Mouse (Mus musculus) liver, embryonic 11.5 days (tissue): ENCODE measurements around the gene Olfr885. TPM values are rescaled to one million over a fixed set of nuclear protein-coding genes. Genes with fewer than 3 reads are reported as not detected.

Experiments used
- ATAC-seq: fragments of 200-750 bp; cut with Nextera tagmentation; replicated peaks from 2 replicates; pipeline ENCODE4 v1.8.0; 2017; ENCODE audit warnings: moderate number of reproducible peaks, mild to moderate bottlenecking, moderate TSS enrichment, moderate library complexity; ENCODE audit not compliant: low FRiP score
- DNase-seq: peaks from one replicate; pipeline ENCODE4 v3.0.0-alpha.2; 2017; ENCODE audit warnings: low spot score
- H3K27ac ChIP-seq: fragments of 300-500 bp; sonication (generic); 2 replicates; pipeline ENCODE4 v1.5.1; 2014; ENCODE audit warnings: mild to moderate bottlenecking, low read depth, low read length, control low read depth
- H3K27me3 ChIP-seq: fragments of 300-500 bp; sonication (generic); replicated peaks from 2 replicates; pipeline ENCODE4 v1.6.1; 2014; ENCODE audit warnings: low read length, mixed read lengths; ENCODE audit not compliant: control insufficient read depth, insufficient read depth
- H3K36me3 ChIP-seq: fragments of 300-500 bp; sonication (generic); 2 replicates; pipeline ENCODE4 v1.6.1; 2014; ENCODE audit warnings: mild to moderate bottlenecking, low read length, moderate library complexity, mixed read lengths; ENCODE audit not compliant: control insufficient read depth, insufficient read depth
- H3K4me1 ChIP-seq: fragments of 300-500 bp; sonication (generic); replicated peaks from 2 replicates; pipeline ENCODE4 v1.6.1; 2014; ENCODE audit warnings: low read length, mixed read lengths; ENCODE audit not compliant: control insufficient read depth, insufficient read depth
- H3K4me2 ChIP-seq: fragments of 300-500 bp; sonication (generic); 2 replicates; pipeline ENCODE4 v1.6.1; 2014; ENCODE audit warnings: mild to moderate bottlenecking, control low read depth, moderate library complexity
- H3K4me3 ChIP-seq: fragments of 300-500 bp; sonication (generic); 2 replicates; pipeline ENCODE4 v1.5.1; 2014; ENCODE audit warnings: low read depth, low read length, control low read depth
- H3K9ac ChIP-seq: fragments of 300-500 bp; sonication (generic); 2 replicates; pipeline ENCODE4 v1.6.1; 2014; ENCODE audit warnings: low read depth, low read length, control low read depth
- H3K9me3 ChIP-seq: fragments of 300-500 bp; sonication (generic); 2 replicates; pipeline ENCODE4 v1.6.1; 2016; ENCODE audit warnings: low read length, inconsistent platforms, mixed read lengths; ENCODE audit not compliant: control insufficient read depth
- WGBS: fragments of 180-500 bp; shearing (Covaris S2); extraction: QIAGEN DNeasy Blood & Tissue Kit; methylation state at CpG from one replicate; pipeline ENCODE4 v1.1.7; 2014; 5-methylcytosine and 5-hydroxymethylcytosine counted together
- polyA plus RNA-seq: library from polyadenylated mRNA; unstranded; fragments of >200 nt; fragmentation: Nextera tagmentation; extraction: Ambion mirVana; gene quantifications from 2 replicates; pipeline ENCODE4 v1.2.1, GENCODE M21; 2014

Olfr885 gene
- polyA plus RNA-seq: not detected in 2 replicates

DNA sequence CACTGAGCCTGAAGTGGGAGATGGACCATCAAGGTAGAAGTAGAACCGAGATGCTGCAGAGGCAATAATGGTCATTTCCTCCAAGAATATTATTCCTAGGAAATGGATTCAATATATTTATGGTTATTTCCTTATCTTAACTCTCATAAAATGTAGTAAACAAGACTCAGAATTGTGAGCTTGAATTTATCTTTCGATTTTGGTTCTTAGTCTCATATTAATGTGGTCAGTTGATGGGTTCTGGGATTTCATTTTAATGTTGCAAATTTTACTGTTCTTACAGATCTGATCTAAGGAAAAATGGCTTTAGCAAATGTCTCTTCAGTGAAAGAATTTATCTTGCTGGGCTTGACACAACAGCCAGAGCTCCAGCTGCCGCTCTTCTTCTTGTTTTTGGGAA lies at the start of gene Olfr885:
Olfr885 (plus strand) TSS at position 301 of the 400 bp plus-strand sequence.
- Histone ChIP-seq H3K4me3 (no peak within 1 kb of the TSS), H3K9ac (no peak within 1 kb of the TSS), H3K4me1 (no peaks in the 10 kb centered on the region), H3K36me3 (no peaks in the 10 kb centered on the region), H3K4me2 (no peak within 1 kb of the TSS), H3K27me3 (no peaks in the 10 kb centered on the region), H3K27ac (no peak within 1 kb of the TSS), H3K9me3 (no peaks in the 10 kb centered on the region)
- no peak for DNase-seq
- 77% methylated on average over 3 of the region's 3 CpGs for WGBS
- ATAC-seq: no peak

- 84% methylated on average over 1 of the region's 1 CpGs for WGBS
- H3K36me3 ChIP-seq: no peaks in the 10 kb centered on the region
- DNase-seq (no peak), ATAC-seq (no peak)
- H3K4me1 ChIP-seq: no peaks in the 10 kb centered on the region
- H3K27ac ChIP-seq: no peak within 1 kb of the TSS
- H3K9me3 ChIP-seq: no peaks in the 10 kb centered on the region
- H3K4me2 ChIP-seq: no peak within 1 kb of the TSS
- H3K4me3 ChIP-seq: no peak within 1 kb of the TSS
- no peak within 1 kb of the TSS for H3K9ac ChIP-seq
- H3K27me3 ChIP-seq: no peaks in the 10 kb centered on the region
Measured at GRCm38 (mm10) chr9:38025508-38025907, 35.6 kb upstream of the Olfr885 start, which contains the start of gene Olfr883. Olfr883 (plus strand) TSS chr9:38025808.

DNA sequence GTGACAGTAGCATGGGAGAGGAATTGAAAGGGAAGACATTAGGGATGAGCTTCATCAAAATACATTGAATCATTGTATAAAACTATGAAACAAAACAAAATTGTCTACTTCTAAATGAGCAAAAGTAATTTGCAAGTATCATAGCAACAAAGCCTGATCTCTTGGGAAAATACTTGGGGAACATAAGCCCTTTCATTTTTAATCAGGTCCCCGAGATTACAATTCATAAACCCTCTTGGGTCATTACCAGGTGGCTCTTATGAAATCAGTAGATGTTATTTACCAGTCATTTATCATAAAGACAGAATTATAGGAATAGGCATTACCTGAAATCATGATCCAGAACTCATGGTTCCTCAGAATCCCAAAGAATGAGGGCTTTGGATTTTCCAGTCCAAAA lies 14.9 kb upstream of the Olfr885 start, which contains the start of gene Olfr884:
Olfr884 (plus strand) TSS at position 301 of the 400 bp plus-strand sequence.
- Histone ChIP-seq H3K9me3 (no peaks in the 10 kb centered on the region), H3K4me1 (no peaks in the 10 kb centered on the region), H3K27me3 (no peaks in the 10 kb centered on the region), H3K4me2 (no peak within 1 kb of the TSS), H3K36me3 (no peaks in the 10 kb centered on the region), H3K27ac (no peak within 1 kb of the TSS), H3K4me3 (no peak within 1 kb of the TSS), H3K9ac (no peak within 1 kb of the TSS)
- no peak for DNase-seq
- WGBS: 58% methylated on average over 1 of the region's 1 CpGs
- ATAC-seq: no peak

DNA sequence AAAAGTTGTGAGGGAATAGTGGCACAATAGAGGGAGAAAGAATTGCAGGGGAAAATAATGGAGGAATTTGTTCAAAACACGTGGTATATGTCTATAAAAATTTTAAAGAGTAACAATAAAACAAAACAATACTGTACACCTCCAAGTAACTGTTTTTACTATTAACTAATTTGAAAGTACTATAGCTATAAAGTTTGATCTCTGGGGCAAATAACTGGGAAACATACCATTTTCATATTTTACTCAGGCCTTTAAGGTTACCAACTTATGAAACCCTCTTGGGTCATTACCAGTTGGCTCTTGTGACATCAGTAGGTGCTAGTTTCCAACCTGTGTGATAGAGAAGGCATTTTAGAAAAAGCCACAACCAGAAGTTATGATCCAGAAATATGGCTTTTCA lies 22.6 kb downstream of the Olfr885 start, which contains the start of gene Olfr887:
Olfr887 (plus strand) TSS at position 301 of the 400 bp plus-strand sequence.
- no peaks in the 10 kb centered on the region for H3K9me3 ChIP-seq
- ATAC-seq (no peak), DNase-seq (no peak)
- H3K9ac ChIP-seq: no peak within 1 kb of the TSS
- no peak within 1 kb of the TSS for H3K4me3 ChIP-seq
- H3K4me1 ChIP-seq: no peaks in the 10 kb centered on the region
- H3K27ac ChIP-seq: no peak within 1 kb of the TSS
- H3K36me3 ChIP-seq: no peaks in the 10 kb centered on the region
- no peaks in the 10 kb centered on the region for H3K27me3 ChIP-seq
- 70% methylated on average over 1 of the region's 1 CpGs for WGBS
- no peak within 1 kb of the TSS for H3K4me2 ChIP-seq

- no peaks in the 10 kb centered on the region for H3K4me1 ChIP-seq
- no peaks in the 10 kb centered on the region for H3K27me3 ChIP-seq
- ATAC-seq: no peak
- no peak within 1 kb of the TSS for H3K9ac ChIP-seq
- H3K4me3 ChIP-seq: no peak within 1 kb of the TSS
- no peak for DNase-seq
- H3K4me2 ChIP-seq: no peak within 1 kb of the TSS
- WGBS: 79% methylated on average over 1 of the region's 1 CpGs
- no peak within 1 kb of the TSS for H3K27ac ChIP-seq
- no peaks in the 10 kb centered on the region for H3K9me3 ChIP-seq
- H3K36me3 ChIP-seq: no peaks in the 10 kb centered on the region
Measured at GRCm38 (mm10) chr9:38107828-38108227, 46.7 kb downstream of the Olfr885 start, which contains the start of gene Olfr888. Olfr888 (plus strand) TSS chr9:38108128.

Other genes with a start within 250 kb of the Olfr885 start
- not detected in 2 replicates for gene Olfr877, start 207.1 kb upstream of the Olfr885 start, polyA plus RNA-seq
- gene Olfr145, start 164.6 kb upstream of the Olfr885 start, polyA plus RNA-seq: not detected in 2 replicates
- gene Olfr878, start 143.5 kb upstream of the Olfr885 start, polyA plus RNA-seq: not detected in 2 replicates
- gene Olfr881, start 69.5 kb upstream of the Olfr885 start, polyA plus RNA-seq: not detected in 2 replicates
- not detected in 2 replicates for gene Olfr883, start 35.5 kb upstream of the Olfr885 start, polyA plus RNA-seq
- not detected in 2 replicates for gene Olfr884, start 14.8 kb upstream of the Olfr885 start, polyA plus RNA-seq
- not detected in 2 replicates for gene Olfr887, start 22.8 kb downstream of the Olfr885 start, polyA plus RNA-seq
- not detected in 2 replicates for gene Olfr888, start 46.8 kb downstream of the Olfr885 start, polyA plus RNA-seq
- gene Olfr889, start 53.9 kb downstream of the Olfr885 start, polyA plus RNA-seq: 0.37 and 0.42 TPM in 2 replicates
- not detected in 2 replicates for gene Olfr890, start 81.2 kb downstream of the Olfr885 start, polyA plus RNA-seq
- not detected in 2 replicates for gene Olfr891, start 119.5 kb downstream of the Olfr885 start, polyA plus RNA-seq
- not detected in 2 replicates for gene Olfr893, start 147.0 kb downstream of the Olfr885 start, polyA plus RNA-seq
- not detected in 2 replicates for gene Olfr894, start 156.7 kb downstream of the Olfr885 start, polyA plus RNA-seq
- not detected in 2 replicates for gene Olfr143, start 191.5 kb downstream of the Olfr885 start, polyA plus RNA-seq
- gene Olfr895, start 206.5 kb downstream of the Olfr885 start, polyA plus RNA-seq: not detected in 2 replicates
- not detected in 2 replicates for gene Olfr896-ps1, start 229.8 kb downstream of the Olfr885 start, polyA plus RNA-seq